Mouse (Mus musculus): ENCODE results near the gene Clpsl2. TPM values are rescaled to one million over a fixed set of nuclear protein-coding genes. Genes with fewer than 3 reads are reported as not detected.

The Clpsl2 gene
- not detected in 2 replicates for polyA plus RNA-seq (2016; fragmentation: Nextera tagmentation; extraction: Ambion mirVana)

DNA sequence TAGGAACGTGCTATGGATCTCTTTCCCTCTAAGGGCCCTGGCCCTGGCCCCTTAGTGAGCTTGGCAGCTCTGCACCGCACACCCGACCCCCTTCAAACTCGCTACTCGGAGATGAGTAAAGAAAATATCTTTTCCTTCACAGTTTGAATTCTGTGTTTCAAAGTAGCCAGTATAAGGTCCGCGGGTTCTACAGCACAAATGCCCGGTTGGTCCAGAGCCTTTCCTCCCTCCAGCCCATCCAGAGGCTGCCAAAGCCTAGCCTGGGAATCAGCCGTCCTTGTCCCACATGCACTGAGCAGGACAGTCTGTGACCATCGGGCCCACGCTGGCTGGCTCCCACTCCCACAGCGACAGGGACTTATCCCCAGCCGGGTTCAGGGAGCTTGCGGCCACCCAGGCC is at the start of gene Clpsl2:
Gene Clpsl2, plus strand, starts transcription at position 301 of the 400 bp plus-strand sequence.
- DNase-seq (ENCODE audit: low spot score): no peak
- WGBS: 77% methylated on average over 14 of the region's 14 CpGs
- no peaks in the 10 kb centered on the region for H3K36me3 ChIP-seq
- no peaks in the 10 kb centered on the region for H3K27me3 ChIP-seq (ENCODE audit: insufficient read depth, poor library complexity, severe bottlenecking)
- H3K9me3 ChIP-seq: no peaks in the 10 kb centered on the region
- H3K4me3 ChIP-seq: no peak within 1 kb of the TSS
- H3K27ac ChIP-seq: no peak within 1 kb of the TSS
- H3K4me1 ChIP-seq (replicated peaks): peaks cover 16% of the 10 kb centered on the region

DNA sequence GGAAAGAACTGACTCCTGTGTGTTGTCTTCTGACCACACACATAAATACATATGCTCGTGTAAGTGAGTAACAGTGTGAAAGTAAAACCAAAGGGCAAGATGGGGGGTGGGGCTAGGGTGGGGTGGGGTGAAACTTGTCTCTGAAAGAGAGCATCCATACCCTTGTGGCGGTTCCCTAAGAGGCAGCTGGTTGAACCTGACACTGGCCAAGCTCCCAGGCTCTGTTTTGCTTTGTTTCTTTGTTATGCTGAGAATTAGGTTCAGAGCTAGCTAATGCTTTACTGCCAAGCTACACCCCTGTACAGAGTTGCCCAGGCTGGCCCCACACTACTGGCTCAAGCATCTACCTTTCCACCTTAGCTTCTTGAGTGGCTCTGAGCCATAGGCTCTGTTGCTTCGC is 48.7 kb upstream of the Clpsl2 start:
- Histone ChIP-seq H3K27me3 (ENCODE audit: insufficient read depth, poor library complexity, severe bottlenecking) (no peaks in the 10 kb centered on the region), H3K9me3 (peaks cover 11% of the 10 kb centered on the region), H3K27ac (no peak overlapping the region), H3K36me3 (no peaks in the 10 kb centered on the region), H3K4me1 (replicated peaks) (peaks cover 8% of the 10 kb centered on the region; the same call in 1 of the 2 replicates), H3K4me3 (no peak overlapping the region)
- DNase-seq (ENCODE audit: low spot score): no peak
- WGBS: 80% methylated on average over 3 of the region's 3 CpGs

DNA sequence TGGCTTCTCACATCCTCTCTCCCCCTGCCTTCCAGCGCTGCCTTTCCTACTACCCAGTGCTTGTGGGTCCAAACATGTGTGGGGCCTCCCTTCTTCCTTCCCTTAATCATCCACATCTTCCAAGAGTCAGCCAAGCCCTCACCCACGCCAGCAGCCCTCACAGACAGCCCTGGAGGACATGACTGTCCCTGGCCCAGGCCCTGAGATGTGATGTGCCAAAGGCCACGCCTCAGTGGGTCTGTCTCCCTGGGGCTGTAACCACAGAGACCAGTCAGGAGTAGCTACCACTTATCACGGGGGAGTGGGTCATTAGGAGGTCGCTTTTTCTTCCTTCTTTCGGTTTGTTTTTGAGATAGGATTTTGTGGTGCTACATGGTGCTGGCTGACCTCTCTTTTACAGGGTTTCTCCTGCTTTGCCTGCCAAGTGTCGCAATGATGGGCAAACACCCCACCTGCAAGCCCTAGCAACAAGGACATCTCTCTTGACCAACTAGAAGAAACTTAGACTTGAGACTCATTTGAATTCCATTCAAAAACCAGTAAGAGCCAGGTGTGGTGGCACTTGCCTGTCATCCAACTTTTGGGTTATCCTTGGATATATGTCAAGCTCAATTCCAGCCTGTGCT is 46.9 kb upstream of the Clpsl2 start:
- peaks cover under 1% of the 10 kb centered on the region; the same call in 1 of the 2 replicates for H3K9me3 ChIP-seq

DNA sequence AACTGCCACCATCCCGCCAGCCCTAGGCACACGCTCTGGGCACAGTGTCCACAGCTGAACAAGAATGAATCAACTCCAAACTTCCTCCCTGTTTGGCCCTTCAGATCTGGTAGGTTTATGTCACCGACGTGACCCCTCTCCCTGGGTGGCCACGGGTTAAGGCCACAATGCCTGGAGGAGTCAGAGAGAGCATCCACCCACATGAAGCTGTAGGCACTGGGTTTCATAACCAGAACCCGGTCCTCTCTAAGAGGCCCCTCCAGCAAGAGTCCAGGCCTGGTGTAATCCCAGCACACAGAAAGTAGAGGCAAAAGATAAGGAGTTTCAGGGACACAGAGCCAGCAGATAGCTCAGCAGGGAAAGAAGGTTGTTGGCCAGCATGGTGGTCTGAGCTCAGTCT is 45.0 kb upstream of the Clpsl2 start:
- no peaks in the 10 kb centered on the region for H3K9me3 ChIP-seq
- no peak overlapping the region for H3K4me3 ChIP-seq
- H3K27me3 ChIP-seq (ENCODE audit: insufficient read depth, poor library complexity, severe bottlenecking): peaks cover 13% of the 10 kb centered on the region; the same call in 1 of the 2 replicates
- H3K36me3 ChIP-seq: no peaks in the 10 kb centered on the region
- 73% methylated on average over 6 of the region's 6 CpGs for WGBS
- H3K27ac ChIP-seq: no peak overlapping the region
- peaks cover 22% of the 10 kb centered on the region for H3K4me1 ChIP-seq (replicated peaks)
- DNase-seq (ENCODE audit: low spot score): no peak

More for the DNA sequence above, 46.9 kb upstream of the Clpsl2 start:
- Histone ChIP-seq H3K4me1 (replicated peaks) (peaks cover 16% of the 10 kb centered on the region), H3K27ac (peak overlapping the region; percentile 26; the same call in 1 of the 2 replicates), H3K36me3 (no peaks in the 10 kb centered on the region), H3K27me3 (ENCODE audit: insufficient read depth, poor library complexity, severe bottlenecking) (0 out of 2 replicates have a peak, but pooled peaks cover 9% of the 10 kb centered on the region), H3K4me3 (no peak overlapping the region)
- 71% methylated on average over 7 of the region's 7 CpGs for WGBS
- DNase-seq (ENCODE audit: low spot score): no peak

DNA sequence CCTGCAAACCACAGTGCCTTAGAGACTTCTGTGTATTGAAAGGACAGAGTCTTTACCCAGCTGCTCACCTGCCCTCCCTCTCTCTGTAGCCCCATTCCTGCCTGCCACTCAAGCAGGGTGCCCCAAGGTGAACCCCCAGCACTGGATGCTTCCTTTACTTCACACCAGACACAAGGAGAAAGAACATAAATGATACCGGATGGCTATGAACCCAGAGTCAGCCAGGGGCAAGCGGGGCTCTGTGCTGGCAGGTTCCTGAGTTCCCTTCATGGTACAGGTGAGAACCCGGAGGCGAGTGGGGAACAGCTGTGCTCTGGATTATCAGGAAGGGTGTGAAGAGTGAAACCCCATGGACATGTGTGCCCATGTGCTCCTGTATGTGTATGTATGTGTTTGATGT is 43.6 kb upstream of the Clpsl2 start:
- H3K9me3 ChIP-seq: no peaks in the 10 kb centered on the region
- peaks cover 17% of the 10 kb centered on the region for H3K27me3 ChIP-seq (ENCODE audit: insufficient read depth, poor library complexity, severe bottlenecking)
- no peak for DNase-seq (ENCODE audit: low spot score)
- no peaks in the 10 kb centered on the region for H3K36me3 ChIP-seq
- H3K4me1 ChIP-seq (replicated peaks): peaks cover 29% of the 10 kb centered on the region
- H3K4me3 ChIP-seq: no peak overlapping the region
- WGBS: 89% methylated on average over 4 of the region's 4 CpGs
- no peak overlapping the region for H3K27ac ChIP-seq

DNA sequence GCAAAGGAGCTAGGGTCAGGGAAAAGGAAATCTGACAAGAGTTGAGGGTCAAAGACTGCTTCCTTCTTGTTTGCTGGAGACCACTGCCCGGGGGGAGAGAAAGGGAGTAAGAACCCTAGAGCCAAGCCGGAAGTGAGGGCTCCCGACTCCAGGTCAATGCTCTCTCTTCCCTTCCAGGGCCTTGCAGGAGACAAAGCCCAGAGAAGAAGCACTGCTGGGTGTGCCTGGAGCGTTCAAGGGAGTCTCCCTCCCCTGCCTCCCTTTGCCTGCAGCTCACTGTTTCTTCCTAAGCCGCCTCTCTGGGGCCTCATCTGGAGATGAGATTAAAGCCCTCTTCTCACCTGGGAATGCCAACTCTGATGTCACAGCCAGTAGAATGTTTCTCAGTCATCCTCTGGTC is 42.3 kb upstream of the Clpsl2 start:
- no peak for DNase-seq (ENCODE audit: low spot score)
- Histone ChIP-seq H3K27me3 (ENCODE audit: insufficient read depth, poor library complexity, severe bottlenecking) (peaks cover 24% of the 10 kb centered on the region), H3K27ac (peak overlapping the region; percentile 69), H3K4me1 (replicated peaks) (peaks cover 42% of the 10 kb centered on the region), H3K36me3 (no peaks in the 10 kb centered on the region), H3K9me3 (no peaks in the 10 kb centered on the region), H3K4me3 (no peak overlapping the region)
- 18% methylated on average over 5 of the region's 5 CpGs for WGBS

DNA sequence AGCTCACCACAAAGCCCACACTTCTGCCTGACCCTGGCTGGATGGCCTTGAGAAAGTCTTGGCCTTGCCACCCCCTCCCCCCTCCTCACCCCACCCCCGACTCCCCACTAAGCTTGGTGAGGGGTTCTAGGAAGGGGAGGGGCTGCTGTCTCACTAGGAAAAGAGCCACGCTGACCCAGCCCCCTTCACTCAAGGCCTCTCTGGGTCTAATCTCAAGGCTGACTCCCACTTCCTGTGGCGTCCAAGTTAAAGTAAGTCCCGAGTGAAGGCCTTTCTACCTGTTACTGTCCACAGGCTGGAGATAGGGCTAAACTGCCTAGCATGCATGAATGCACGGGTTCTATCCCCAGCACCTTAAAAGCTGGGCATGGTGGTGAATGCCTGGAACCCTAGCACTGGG is 41.7 kb upstream of the Clpsl2 start:
- H3K4me3 ChIP-seq: no peak overlapping the region
- peaks cover 24% of the 10 kb centered on the region for H3K27me3 ChIP-seq (ENCODE audit: insufficient read depth, poor library complexity, severe bottlenecking)
- DNase-seq (ENCODE audit: low spot score): no peak
- no peaks in the 10 kb centered on the region for H3K9me3 ChIP-seq
- peak overlapping the region; percentile 69 for H3K27ac ChIP-seq
- WGBS: 28% methylated on average over 5 of the region's 5 CpGs
- peaks cover 48% of the 10 kb centered on the region for H3K4me1 ChIP-seq (replicated peaks)
- no peaks in the 10 kb centered on the region for H3K36me3 ChIP-seq

DNA sequence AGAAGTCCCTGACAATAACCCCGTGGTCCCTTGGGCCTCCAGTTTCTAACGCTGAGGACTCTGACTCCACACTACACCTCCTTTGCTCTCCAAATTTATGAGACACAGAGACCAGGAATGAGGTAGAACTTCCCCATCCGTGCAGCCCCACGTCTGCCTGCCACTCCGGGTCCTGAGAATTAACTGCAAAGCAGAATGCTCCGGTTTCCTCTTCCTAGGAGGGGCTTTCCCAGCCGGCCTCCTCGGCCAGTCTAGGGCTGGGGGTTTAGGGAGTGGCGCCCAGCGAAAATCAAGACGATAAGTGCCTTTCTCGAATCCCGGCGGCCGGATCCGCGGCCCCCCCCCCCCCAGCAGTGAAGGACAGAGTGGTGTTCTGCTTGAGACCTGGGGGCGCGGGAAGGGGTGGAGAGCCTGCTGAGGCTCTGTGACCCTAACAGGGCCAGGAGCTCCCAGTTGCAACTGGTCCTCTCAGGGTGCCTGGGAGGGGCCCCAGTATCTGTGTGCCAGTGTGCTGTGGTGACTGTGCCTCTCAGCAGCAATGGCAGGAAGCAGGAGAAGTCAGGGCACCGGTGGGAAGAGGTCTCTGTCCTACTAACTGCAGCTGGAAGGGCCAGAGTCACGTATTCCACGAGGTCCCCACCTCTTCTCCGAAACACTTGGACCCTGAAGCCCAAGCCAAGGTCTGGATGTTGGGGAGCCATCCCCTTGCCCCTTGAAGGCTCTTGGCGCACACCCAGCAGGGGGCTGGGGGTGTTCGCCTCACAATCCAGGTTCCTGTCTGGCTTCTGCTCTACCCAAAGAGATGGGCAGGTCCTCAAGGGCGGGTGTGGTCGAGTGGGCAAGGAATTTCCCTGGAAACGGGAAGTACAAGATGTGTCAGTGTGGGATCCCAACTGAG is 38.5 kb upstream of the Clpsl2 start:
- H3K4me1 ChIP-seq (replicated peaks): peaks cover 70% of the 10 kb centered on the region
- peak overlapping the region; percentile 43 for H3K4me3 ChIP-seq
- H3K36me3 ChIP-seq: no peaks in the 10 kb centered on the region
- no peaks in the 10 kb centered on the region for H3K9me3 ChIP-seq
- no peak for DNase-seq (ENCODE audit: low spot score)
- H3K27me3 ChIP-seq (ENCODE audit: insufficient read depth, poor library complexity, severe bottlenecking): peaks cover 40% of the 10 kb centered on the region
- peak overlapping the region; percentile 86 for H3K27ac ChIP-seq
- 4% methylated on average over 28 of the region's 28 CpGs for WGBS

DNA sequence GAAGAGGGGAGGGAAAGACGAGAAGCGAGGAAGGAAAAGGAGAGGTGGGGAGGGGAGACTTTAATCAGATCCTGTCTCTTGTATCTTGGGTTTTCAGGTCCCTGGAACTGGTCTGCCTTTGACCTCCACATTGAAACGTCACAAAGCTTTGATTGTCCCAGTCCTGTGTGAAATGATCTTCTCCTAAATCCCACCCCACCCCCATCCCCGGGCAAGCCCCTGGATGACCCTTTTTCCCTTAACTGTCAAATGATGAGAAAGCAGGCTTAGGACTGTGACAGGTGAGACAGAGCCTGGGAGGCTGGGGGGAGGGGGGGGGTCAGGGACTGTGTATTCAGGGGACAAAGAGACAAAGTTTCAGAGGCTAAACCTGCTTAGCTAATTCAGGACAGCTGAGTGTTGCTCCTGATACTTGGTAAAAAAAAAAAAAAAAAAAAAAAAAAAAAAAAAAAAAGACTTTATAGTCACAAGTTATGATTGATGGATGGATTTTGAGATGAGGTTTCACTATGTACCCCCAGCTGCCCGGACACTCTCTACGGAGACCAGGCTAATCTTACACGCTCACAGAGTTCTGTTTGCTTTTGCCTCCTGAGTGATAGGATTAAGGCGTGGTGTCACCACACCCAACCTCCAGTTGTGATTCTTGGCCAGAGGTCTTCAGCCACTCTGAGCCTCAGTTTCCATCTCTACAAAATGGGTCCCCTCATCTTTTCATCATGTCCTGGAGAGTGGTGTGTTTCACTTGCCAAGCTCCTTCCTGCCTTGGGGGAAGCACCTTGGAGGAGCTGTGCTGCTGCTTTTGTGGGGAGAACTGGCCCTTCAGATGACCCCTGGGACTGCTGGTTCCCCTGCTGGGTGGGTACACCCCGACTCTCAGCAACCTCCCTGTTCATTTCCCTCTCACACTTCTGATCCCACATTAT is 37.3 kb upstream of the Clpsl2 start:
- Histone ChIP-seq H3K27ac (peak overlapping the region; percentile 86), H3K36me3 (no peaks in the 10 kb centered on the region), H3K27me3 (ENCODE audit: insufficient read depth, poor library complexity, severe bottlenecking) (peaks cover 46% of the 10 kb centered on the region), H3K4me3 (0 out of 2 replicates have a peak overlapping the region, but pooled peaks have one; percentile 43), H3K9me3 (no peaks in the 10 kb centered on the region), H3K4me1 (replicated peaks) (peaks cover 70% of the 10 kb centered on the region)
- WGBS: 30% methylated on average over 9 of the region's 9 CpGs
- DNase-seq (ENCODE audit: low spot score): peak; percentile 55

DNA sequence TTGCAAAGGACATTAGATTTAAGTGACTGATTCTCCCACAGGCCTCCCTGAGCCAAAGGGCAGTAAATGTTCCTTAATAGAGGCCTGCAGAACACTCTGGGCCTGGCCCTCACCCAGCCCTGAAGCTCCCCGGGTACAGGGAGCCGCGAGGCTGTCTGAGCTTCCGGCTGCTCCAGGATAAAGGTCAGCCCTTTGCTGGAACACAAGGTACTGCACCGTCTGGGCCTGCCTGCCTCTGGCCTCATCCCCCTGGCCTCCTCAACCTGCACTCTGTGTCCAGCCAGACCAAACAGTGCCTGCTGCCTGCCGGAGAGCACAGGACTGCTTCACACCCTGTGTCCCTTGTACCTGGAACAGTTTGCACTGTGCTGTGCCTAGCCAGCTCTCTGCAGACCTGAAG is 36.5 kb upstream of the Clpsl2 start:
- WGBS: 45% methylated on average over 6 of the region's 6 CpGs
- Histone ChIP-seq H3K27me3 (ENCODE audit: insufficient read depth, poor library complexity, severe bottlenecking) (peaks cover 48% of the 10 kb centered on the region), H3K4me1 (replicated peaks) (peaks cover 67% of the 10 kb centered on the region), H3K9me3 (no peaks in the 10 kb centered on the region), H3K27ac (peak overlapping the region; percentile 82), H3K36me3 (no peaks in the 10 kb centered on the region), H3K4me3 (no peak overlapping the region)
- DNase-seq (ENCODE audit: low spot score): no peak

DNA sequence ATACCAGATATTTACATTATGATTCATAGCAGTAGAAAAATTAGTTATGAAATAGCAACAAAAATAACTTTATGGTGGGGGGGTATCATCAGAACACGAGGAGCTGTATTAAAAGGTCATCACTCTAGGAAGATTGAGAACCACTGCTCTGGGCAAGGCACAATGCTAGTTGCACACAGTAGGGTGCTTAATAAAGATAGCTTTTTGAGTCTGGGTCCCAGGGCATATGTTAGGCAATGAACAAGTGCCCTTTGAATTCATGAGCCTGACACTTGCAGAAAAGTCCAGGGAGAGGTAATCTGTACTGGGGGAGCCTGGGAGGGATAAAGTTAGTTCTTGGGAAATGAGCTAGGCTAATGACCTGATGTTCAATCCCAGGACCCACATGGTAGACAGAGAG is 35.9 kb upstream of the Clpsl2 start:
- no peaks in the 10 kb centered on the region for H3K36me3 ChIP-seq
- H3K4me3 ChIP-seq: no peak overlapping the region
- 75% methylated on average over 1 of the region's 1 CpGs for WGBS
- no peaks in the 10 kb centered on the region for H3K9me3 ChIP-seq
- H3K4me1 ChIP-seq (replicated peaks): peaks cover 72% of the 10 kb centered on the region
- H3K27ac ChIP-seq: peak overlapping the region; percentile 64; the same call in 1 of the 2 replicates
- no peak for DNase-seq (ENCODE audit: low spot score)
- H3K27me3 ChIP-seq (ENCODE audit: insufficient read depth, poor library complexity, severe bottlenecking): peaks cover 53% of the 10 kb centered on the region

DNA sequence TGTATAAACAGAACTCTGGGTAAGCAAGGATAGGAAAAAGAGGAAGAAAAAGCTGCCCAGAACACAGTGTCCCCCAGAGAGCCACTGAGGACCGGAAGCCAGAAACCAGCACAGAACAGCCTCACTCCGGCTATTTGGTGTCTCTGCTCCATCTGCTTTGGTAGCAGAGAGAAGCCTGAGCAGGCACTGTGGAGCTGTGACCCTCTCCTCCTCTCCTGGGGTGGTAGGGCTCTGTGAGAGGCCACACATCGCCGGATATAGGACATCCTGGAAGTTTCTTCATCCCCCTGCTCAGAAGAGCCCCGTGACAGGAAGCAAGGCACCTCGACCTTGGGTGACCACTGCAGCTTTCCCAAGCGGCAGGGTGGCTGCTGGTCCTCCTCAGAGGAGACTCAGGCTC is 35.4 kb upstream of the Clpsl2 start:
- WGBS: 65% methylated on average over 7 of the region's 7 CpGs
- peak overlapping the region; percentile 64; the same call in 1 of the 2 replicates for H3K27ac ChIP-seq
- H3K4me1 ChIP-seq (replicated peaks): peaks cover 77% of the 10 kb centered on the region
- H3K27me3 ChIP-seq (ENCODE audit: insufficient read depth, poor library complexity, severe bottlenecking): peaks cover 59% of the 10 kb centered on the region
- no peaks in the 10 kb centered on the region for H3K36me3 ChIP-seq
- H3K4me3 ChIP-seq: no peak overlapping the region
- DNase-seq (ENCODE audit: low spot score): no peak
- H3K9me3 ChIP-seq: no peaks in the 10 kb centered on the region
